20 mouse cellular contexts compared by ENCODE assay signal in the genomic region with DNA sequence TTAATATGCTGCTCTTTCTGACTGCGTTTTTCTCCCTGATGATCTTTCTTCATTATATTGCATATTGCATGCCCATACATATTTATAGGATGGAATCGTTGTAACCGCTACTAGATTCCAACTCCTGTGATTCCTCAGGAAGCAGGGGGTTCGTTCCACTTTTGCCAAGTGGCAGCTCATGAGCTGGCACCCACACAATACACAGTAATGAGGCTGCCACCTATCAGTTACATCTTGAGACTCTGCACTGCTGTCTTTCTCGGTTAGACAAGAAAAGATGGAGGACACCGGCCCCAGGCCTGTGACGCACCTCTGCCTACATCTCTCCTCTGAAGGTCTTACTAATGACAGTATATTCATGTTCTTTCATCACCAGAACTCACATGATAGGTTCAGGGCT.
A peak's percentile ranks its signal among the peaks of the same experiment; 100 is the strongest.
DNase-seq lines count a peak whose midpoint lies in the region; ATAC-seq and TF ChIP-seq lines count a peak whose summit lies in the region.
"Had no signal": no experiment of that assay in that cellular context is flagged by ENCODE, and none has a peak within 500 bp of the region (broad histone marks: within the 10 kb centered on the region; RNA-seq: fewer than 3 reads in every experiment).

No protein-coding gene starts in this region.

- no peak overlapping the region for H3K4me3 ChIP-seq in forebrain, embryonic 15.5 days
- H3K4me3 ChIP-seq in forebrain, embryonic 10.5 days = no peak overlapping the region
- H3K4me3 ChIP-seq in hindbrain, embryonic 16.5 days (ENCODE audit: low read length) = no peak overlapping the region
- no peak overlapping the region for H3K4me3 ChIP-seq in hindbrain, postnatal 0 days (ENCODE audit: low read length)
- no peak overlapping the region for H3K4me3 ChIP-seq in midbrain, embryonic 16.5 days (ENCODE audit: low read depth, low read length)
- no peak overlapping the region for H3K4me3 ChIP-seq in midbrain, embryonic 13.5 days (replicated peaks)
- H3K4me3 ChIP-seq: embryonic facial prominence, embryonic 12.5 days; heart, embryonic 15.5 days; hindbrain, embryonic 13.5 days had no signal

- no peak overlapping the region for H3K9ac ChIP-seq in forebrain, embryonic 15.5 days (replicated peaks)
- H3K9ac ChIP-seq in hindbrain, embryonic 16.5 days (ENCODE audit: low read depth, low read length) = no peak overlapping the region
- no peak overlapping the region for H3K9ac ChIP-seq in hindbrain, postnatal 0 days (replicated peaks; ENCODE audit: low read length)
- no peak overlapping the region for H3K9ac ChIP-seq in midbrain, embryonic 16.5 days (ENCODE audit: low read depth, low read length)
- H3K9ac ChIP-seq in midbrain, embryonic 13.5 days (replicated peaks) = no peak overlapping the region
- H3K9ac ChIP-seq: embryonic facial prominence, embryonic 12.5 days; heart, embryonic 15.5 days; hindbrain, embryonic 13.5 days had no signal

- peak overlapping the region; percentile 72 for H3K27ac ChIP-seq in forebrain, embryonic 15.5 days (replicated peaks)
- no peak overlapping the region for H3K27ac ChIP-seq in forebrain, embryonic 10.5 days
- H3K27ac ChIP-seq in hindbrain, embryonic 16.5 days (ENCODE audit: low read depth, low read length) = no peak overlapping the region
- H3K27ac ChIP-seq in hindbrain, postnatal 0 days = no peak overlapping the region
- H3K27ac ChIP-seq in midbrain, embryonic 16.5 days (ENCODE audit: low read length) = 0 out of 2 replicates have a peak overlapping the region, but pooled peaks have one; percentile 24
- H3K27ac ChIP-seq in midbrain, embryonic 13.5 days = no peak overlapping the region; the same call in none of the 2 replicates
- H3K27ac ChIP-seq: embryonic facial prominence, embryonic 12.5 days; heart, embryonic 15.5 days; hindbrain, embryonic 13.5 days had no signal

- peaks cover 36% of the 10 kb centered on the region for H3K4me1 ChIP-seq in forebrain, embryonic 15.5 days
- peaks cover 9% of the 10 kb centered on the region for H3K4me1 ChIP-seq in forebrain, embryonic 10.5 days
- H3K4me1 ChIP-seq in hindbrain, embryonic 16.5 days (ENCODE audit: control insufficient read depth, insufficient read depth, low read depth, low read length) = peaks cover 3% of the 10 kb centered on the region; the same call in 1 of the 2 replicates
- no peaks in the 10 kb centered on the region for H3K4me1 ChIP-seq in hindbrain, postnatal 0 days (ENCODE audit: insufficient read depth, low read length)
- peaks cover 7% of the 10 kb centered on the region for H3K4me1 ChIP-seq in midbrain, embryonic 16.5 days (ENCODE audit: control insufficient read depth, insufficient read depth, low read length)
- peaks cover 3% of the 10 kb centered on the region for H3K4me1 ChIP-seq in midbrain, embryonic 13.5 days (replicated peaks)
- H3K4me1 ChIP-seq: embryonic facial prominence, embryonic 12.5 days; heart, embryonic 15.5 days had no signal

- ATAC-seq in forebrain, embryonic 15.5 days (replicated peaks) = peak; percentile 51; the same call in 1 of the 2 replicates
- ATAC-seq in hindbrain, embryonic 16.5 days = 0 out of 2 replicates have a peak, but pooled peaks have one; percentile 25
- no peak for ATAC-seq in hindbrain, postnatal 0 days
- ATAC-seq in midbrain, embryonic 16.5 days = 0 out of 2 replicates have a peak, but pooled peaks have one; percentile 51
- no peak for ATAC-seq in midbrain, embryonic 13.5 days
- ATAC-seq: activated CD4-positive, CD25-positive, alpha-beta regulatory T cell, adult 4 months; intestine, embryonic 16.5 days; Patski had no signal

- H3K4me2 ChIP-seq in forebrain, embryonic 15.5 days (replicated peaks) = no peak overlapping the region
- H3K4me2 ChIP-seq in hindbrain, embryonic 16.5 days (ENCODE audit: low read length) = no peak overlapping the region
- H3K4me2 ChIP-seq in hindbrain, postnatal 0 days (ENCODE audit: low read depth, low read length) = no peak overlapping the region
- no peak overlapping the region for H3K4me2 ChIP-seq in midbrain, embryonic 16.5 days (ENCODE audit: low read length)
- no peak overlapping the region for H3K4me2 ChIP-seq in midbrain, embryonic 13.5 days (replicated peaks)
- H3K4me2 ChIP-seq: embryonic facial prominence, embryonic 12.5 days; heart, embryonic 11.5 days; heart, embryonic 15.5 days; hindbrain, embryonic 13.5 days had no signal

- no peaks in the 10 kb centered on the region for H3K9me3 ChIP-seq in forebrain, embryonic 15.5 days
- H3K9me3 ChIP-seq in forebrain, embryonic 10.5 days = no peaks in the 10 kb centered on the region
- H3K9me3 ChIP-seq in hindbrain, embryonic 16.5 days (ENCODE audit: control insufficient read depth, low read length) = no peaks in the 10 kb centered on the region
- no peaks in the 10 kb centered on the region for H3K9me3 ChIP-seq in hindbrain, postnatal 0 days (ENCODE audit: low read length)
- no peaks in the 10 kb centered on the region for H3K9me3 ChIP-seq in midbrain, embryonic 16.5 days (replicated peaks; ENCODE audit: control insufficient read depth, low read length, poor library complexity, severe bottlenecking)
- H3K9me3 ChIP-seq in midbrain, embryonic 13.5 days = no peaks in the 10 kb centered on the region
- H3K9me3 ChIP-seq: embryonic facial prominence, embryonic 12.5 days; heart, embryonic 15.5 days; hindbrain, embryonic 13.5 days had no signal

- DNase-seq in forebrain, embryonic 10.5 days (ENCODE audit: extremely low spot score, low spot score) = no peak
- no peak for DNase-seq in hindbrain, postnatal 0 days (ENCODE audit: low spot score)
- DNase-seq: adrenal gland, postnatal 14 days; cerebellum, adult 2 months; cerebellum, postnatal 14 days; gastrocnemius, postnatal 36 days; heart, adult 18-20 months; heart, postnatal 14 days had no signal

- H3K27me3 ChIP-seq in forebrain, embryonic 15.5 days = no peaks in the 10 kb centered on the region
- H3K27me3 ChIP-seq in forebrain, embryonic 10.5 days (ENCODE audit: poor library complexity, severe bottlenecking) = no peaks in the 10 kb centered on the region
- no peaks in the 10 kb centered on the region for H3K27me3 ChIP-seq in hindbrain, embryonic 16.5 days (replicated peaks; ENCODE audit: control insufficient read depth, insufficient read depth, low read length)
- no peaks in the 10 kb centered on the region for H3K27me3 ChIP-seq in hindbrain, postnatal 0 days (ENCODE audit: insufficient read depth, low read length)
- H3K27me3 ChIP-seq in midbrain, embryonic 16.5 days (ENCODE audit: control insufficient read depth, insufficient read depth, low read depth, low read length) = no peaks in the 10 kb centered on the region
- H3K27me3 ChIP-seq in midbrain, embryonic 13.5 days = no peaks in the 10 kb centered on the region
- H3K27me3 ChIP-seq: CH12.LX; embryonic facial prominence, embryonic 12.5 days; heart, embryonic 15.5 days; hindbrain, embryonic 13.5 days; Patski had no signal

- no peak for TF ChIP-seq CTCF in hindbrain, postnatal 0 days (IDR thresholded peaks at IDR 0.05; ENCODE audit: low read depth)

- whole genome bisulfite sequencing in forebrain, embryonic 15.5 days = 46% methylated on average over 7 of the region's 7 CpGs
- 93% methylated on average over 7 of the region's 7 CpGs for WGBS in forebrain, embryonic 10.5 days
- WGBS in hindbrain, embryonic 16.5 days = 62% methylated on average over 7 of the region's 7 CpGs
- WGBS in hindbrain, postnatal 0 days = 58% methylated on average over 7 of the region's 7 CpGs
- WGBS in midbrain, embryonic 16.5 days = 61% methylated on average over 7 of the region's 7 CpGs
- 76% methylated on average over 7 of the region's 7 CpGs for WGBS in midbrain, embryonic 13.5 days

- H3K36me3 ChIP-seq in forebrain, embryonic 15.5 days = no peaks in the 10 kb centered on the region
- peaks cover 53% of the 10 kb centered on the region for H3K36me3 ChIP-seq in forebrain, embryonic 10.5 days (replicated peaks)
- H3K36me3 ChIP-seq in hindbrain, embryonic 16.5 days (ENCODE audit: control insufficient read depth, insufficient read depth, low read length) = peaks cover 4% of the 10 kb centered on the region; the same call in 1 of the 2 replicates
- H3K36me3 ChIP-seq in hindbrain, postnatal 0 days (ENCODE audit: insufficient read depth, low read length) = no peaks in the 10 kb centered on the region
- H3K36me3 ChIP-seq in midbrain, embryonic 16.5 days (ENCODE audit: control insufficient read depth, insufficient read depth, low read length) = no peaks in the 10 kb centered on the region
- H3K36me3 ChIP-seq in midbrain, embryonic 13.5 days = peaks cover 16% of the 10 kb centered on the region

Comparison
In these comparisons a context has a peak if more than half of its experiments do, and no peak if none do; other contexts are left out.
1. ATAC-seq: peak in forebrain, embryonic 15.5 days (single experiment), hindbrain, embryonic 16.5 days (single experiment) and midbrain, embryonic 16.5 days (single experiment); none in hindbrain, postnatal 0 days (single experiment) and midbrain, embryonic 13.5 days (single experiment).
2. H3K27ac ChIP-seq: peak in forebrain, embryonic 15.5 days (single experiment) and midbrain, embryonic 16.5 days (single experiment); none in forebrain, embryonic 10.5 days (single experiment), hindbrain, embryonic 16.5 days (single experiment), hindbrain, postnatal 0 days (single experiment) and midbrain, embryonic 13.5 days (single experiment).